Mouse (Mus musculus) liver, embryonic 14.5 days (tissue): ENCODE results near the gene Cd28. TPM values are rescaled to one million over a fixed set of nuclear protein-coding genes. Genes with fewer than 3 reads are reported as not detected.

Source experiments
- ATAC-seq: fragments of 200-750 bp; cut with Nextera tagmentation; 2 replicates; pipeline ENCODE4 v1.8.0; 2017; ENCODE audit warnings: moderate number of reproducible peaks, mild to moderate bottlenecking, moderate library complexity; ENCODE audit not compliant: insufficient read depth
- DNase-seq, 3 experiments: peaks; one replicate each; pipeline ENCODE4 v3.0.0-alpha.2; 2012 to 2013; ENCODE audit warnings: low read depth in 3 of 3, low spot score in 3 of 3
- H3K27ac ChIP-seq: fragments of 300-500 bp; sonication (generic); 2 replicates; pipeline ENCODE4 v1.5.1; 2014; ENCODE audit warnings: moderate library complexity, mild to moderate bottlenecking, control low read depth, inconsistent platforms
- H3K27me3 ChIP-seq: fragments of 300-500 bp; sonication (generic); 2 replicates; pipeline ENCODE4 v1.6.1; 2014; ENCODE audit warnings: mild to moderate bottlenecking, low read length, moderate library complexity; ENCODE audit not compliant: control insufficient read depth, insufficient read depth
- H3K36me3 ChIP-seq: fragments of 300-500 bp; sonication (generic); replicated peaks from 2 replicates; pipeline ENCODE4 v1.6.1; 2014; ENCODE audit warnings: low read depth; ENCODE audit not compliant: control insufficient read depth, insufficient read depth
- H3K4me1 ChIP-seq, 2 experiments: fragments of 200-500 bp in 1 of 2; fragments of 300-500 bp in 1 of 2; sonication (generic) in 1 of 2; replicated peaks; 2 replicates each; pipeline ENCODE4 v1.6.1; 2012 to 2014; ENCODE audit warnings: antibody characterized with exemption in 1 of 2, inconsistent platforms in 1 of 2, low read length in 1 of 2; ENCODE audit not compliant: control insufficient read depth in 2 of 2, insufficient read depth in 2 of 2
- H3K4me2 ChIP-seq: fragments of 300-500 bp; sonication (generic); 2 replicates; pipeline ENCODE4 v1.6.1; 2014; ENCODE audit warnings: low read depth, mild to moderate bottlenecking, control low read depth, moderate library complexity
- H3K4me3 ChIP-seq, 2 experiments: fragments of 200-500 bp in 1 of 2; fragments of 300-500 bp in 1 of 2; sonication (generic) in 1 of 2; 2 replicates each; pipeline ENCODE4 v1.5.1; 2012 to 2014; ENCODE audit warnings: low read depth in 2 of 2, low read length in 2 of 2, mild to moderate bottlenecking in 2 of 2, control low read depth in 1 of 2, inconsistent platforms in 1 of 2, moderate library complexity in 1 of 2; ENCODE audit not compliant: insufficient read depth in 1 of 2
- H3K9ac ChIP-seq: fragments of 300-500 bp; sonication (generic); replicated peaks from 2 replicates; pipeline ENCODE4 v1.6.1; 2014; ENCODE audit warnings: mild to moderate bottlenecking, control low read depth, moderate library complexity
- H3K9me3 ChIP-seq: fragments of 300-500 bp; sonication (generic); 2 replicates; pipeline ENCODE4 v1.6.1; 2016; ENCODE audit warnings: low read length, mixed read lengths; ENCODE audit not compliant: control insufficient read depth
- CTCF ChIP-seq: IDR thresholded peaks from 2 replicates; pipeline ENCODE4 v1.5.1; 2016; ENCODE audit warnings: antibody characterized with exemption, low read depth, control low read depth
- EP300 ChIP-seq: IDR thresholded peaks from 2 replicates; pipeline ENCODE4 v1.6.1; 2016; ENCODE audit warnings: antibody characterized with exemption, low read depth
- WGBS: fragments of 180-500 bp; shearing (Covaris S2); extraction: QIAGEN DNeasy Blood & Tissue Kit; methylation state at CpG from one replicate; pipeline ENCODE4 v1.1.7; 2014; ENCODE audit not compliant: insufficient replicate concordance; 5-methylcytosine and 5-hydroxymethylcytosine counted together
- polyA plus RNA-seq, 2 experiments: library from polyadenylated mRNA; depleted of rRNA in 1 of 2; stranded (reverse) in 1 of 2; unstranded in 1 of 2; fragments of >200 nt; fragmentation: Nextera tagmentation in 1 of 2; extraction: Ambion mirVana in 1 of 2; gene quantifications; 2 replicates each; pipeline versions ENCODE4 v1.2.1 to v1.2.3; 2012 to 2014

Gene Cd28
- polyA plus RNA-seq, 2 experiments, result 0.04 TPM; not detected in 1

GRCm38 (mm10) chr1:60748936-60749335, 32.3 kb downstream of the Cd28 start:
- 15% methylated on average over 4 of the region's 4 CpGs for WGBS
- no peaks in the 10 kb centered on the region for H3K4me1 ChIP-seq
- H3K27me3 ChIP-seq, result no peaks in the 10 kb centered on the region
- no peaks in the 10 kb centered on the region for H3K9me3 ChIP-seq
- TF ChIP-seq CTCF (no peak), EP300 (no peak)
- DNase-seq (no peak), ATAC-seq (no peak)
- H3K9ac ChIP-seq, result no peak overlapping the region
- no peak overlapping the region for H3K27ac ChIP-seq
- no peak overlapping the region for H3K4me2 ChIP-seq
- no peaks in the 10 kb centered on the region for H3K36me3 ChIP-seq
- no peak overlapping the region for H3K4me3 ChIP-seq

- H3K27ac ChIP-seq, result no peak overlapping the region
- DNase-seq, result no peak
- no peaks in the 10 kb centered on the region for H3K4me1 ChIP-seq
- no peak overlapping the region for H3K4me2 ChIP-seq
- H3K4me3 ChIP-seq, result no peak overlapping the region
- no peak overlapping the region for H3K9ac ChIP-seq
- no peaks in the 10 kb centered on the region for H3K36me3 ChIP-seq
- WGBS, result 48% methylated on average over 5 of the region's 5 CpGs
- TF ChIP-seq EP300 (no peak), CTCF (no peak)
- no peak for ATAC-seq
- H3K9me3 ChIP-seq, result no peaks in the 10 kb centered on the region
- no peaks in the 10 kb centered on the region for H3K27me3 ChIP-seq
These were observed 32.8 kb downstream of the Cd28 start for GRCm38 (mm10) chr1:60749346-60749840.

- H3K4me3 ChIP-seq, result no peak overlapping the region
- TF ChIP-seq EP300, result no peak
- TF ChIP-seq CTCF, result no peak
These were observed 33.7 kb downstream of the Cd28 start for GRCm38 (mm10) chr1:60750201-60750765.

GRCm38 (mm10) chr1:60751011-60751410, 34.4 kb downstream of the Cd28 start:
- Histone ChIP-seq H3K36me3 (no peaks in the 10 kb centered on the region), H3K4me1 (no peaks in the 10 kb centered on the region), H3K4me2 (no peak overlapping the region), H3K27me3 (no peaks in the 10 kb centered on the region), H3K9me3 (no peaks in the 10 kb centered on the region), H3K27ac (no peak overlapping the region), H3K4me3 (no peak overlapping the region), H3K9ac (no peak overlapping the region)
- DNase-seq (no peak), ATAC-seq (no peak)
- 53% methylated on average over 4 of the region's 4 CpGs for WGBS
- TF ChIP-seq EP300 (no peak), CTCF (no peak)

More at GRCm38 (mm10) chr1:60750201-60750765, 33.7 kb downstream of the Cd28 start:
- Histone ChIP-seq H3K4me2 (no peak overlapping the region), H3K27me3 (no peaks in the 10 kb centered on the region), H3K36me3 (no peaks in the 10 kb centered on the region), H3K9ac (no peak overlapping the region), H3K9me3 (no peaks in the 10 kb centered on the region), H3K4me1 (no peaks in the 10 kb centered on the region), H3K27ac (no peak overlapping the region)
- DNase-seq (no peak), ATAC-seq (no peak)
- WGBS, result 66% methylated on average over 6 of the region's 6 CpGs

GRCm38 (mm10) chr1:60752986-60753385, 36.4 kb downstream of the Cd28 start:
- DNase-seq, result no peak
- Histone ChIP-seq H3K27ac (no peak overlapping the region), H3K36me3 (no peaks in the 10 kb centered on the region), H3K9ac (no peak overlapping the region), H3K9me3 (no peaks in the 10 kb centered on the region), H3K4me1 (no peaks in the 10 kb centered on the region), H3K4me3 (no peak overlapping the region), H3K27me3 (no peaks in the 10 kb centered on the region), H3K4me2 (no peak overlapping the region)
- 59% methylated on average over 1 of the region's 1 CpGs for WGBS
- TF ChIP-seq EP300, result no peak
- no peak for TF ChIP-seq CTCF
- ATAC-seq, result no peak
